Mouse (Mus musculus) erythroblast, embryonic 14.5 days (primary cell): ENCODE results near the gene Dst.

Source experiments
- GATA1 ChIP-seq: IDR thresholded peaks from 2 replicates; pipeline ENCODE4 v1.6.1; 2012; ENCODE audit warnings: low read length, inconsistent platforms, mixed read lengths
- TAL1 ChIP-seq: IDR thresholded peaks from 3 replicates; pipeline ENCODE4 v1.6.1; 2012; ENCODE audit warnings: low read length, inconsistent platforms, mixed read lengths

DNA sequence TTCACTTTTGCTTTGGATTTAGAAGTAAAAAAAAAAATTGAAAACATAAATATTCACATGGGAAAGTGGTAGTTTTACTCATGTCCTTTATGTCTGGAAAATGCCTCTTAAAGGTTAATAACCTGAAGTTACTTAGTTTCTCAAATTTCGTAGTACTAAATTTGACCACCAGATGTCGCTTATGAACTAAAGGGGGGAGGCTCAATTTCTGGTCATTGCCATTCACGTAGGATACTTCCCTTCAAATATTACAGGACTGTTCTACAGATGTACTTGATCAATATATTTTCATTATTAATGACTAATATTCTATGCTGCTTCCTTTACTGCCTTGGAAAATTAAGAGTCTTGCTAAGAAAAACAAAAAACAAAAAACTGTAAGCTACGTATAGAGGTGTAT, 293.5 kb downstream of the Dst start:
- no peak for TF ChIP-seq TAL1
- TF ChIP-seq GATA1: no peak
